Mouse (Mus musculus) urinary bladder, adult 18-20 months (tissue): ENCODE measurements around the gene 2310039H08Rik.

ENCODE experiments used
- DNase-seq, 2 experiments: peaks; one replicate each; pipeline ENCODE4 v3.0.0; 2022; ENCODE audit warnings: low spot score in 2 of 2, mixed read lengths in 2 of 2

The 2310039H08Rik gene

DNA sequence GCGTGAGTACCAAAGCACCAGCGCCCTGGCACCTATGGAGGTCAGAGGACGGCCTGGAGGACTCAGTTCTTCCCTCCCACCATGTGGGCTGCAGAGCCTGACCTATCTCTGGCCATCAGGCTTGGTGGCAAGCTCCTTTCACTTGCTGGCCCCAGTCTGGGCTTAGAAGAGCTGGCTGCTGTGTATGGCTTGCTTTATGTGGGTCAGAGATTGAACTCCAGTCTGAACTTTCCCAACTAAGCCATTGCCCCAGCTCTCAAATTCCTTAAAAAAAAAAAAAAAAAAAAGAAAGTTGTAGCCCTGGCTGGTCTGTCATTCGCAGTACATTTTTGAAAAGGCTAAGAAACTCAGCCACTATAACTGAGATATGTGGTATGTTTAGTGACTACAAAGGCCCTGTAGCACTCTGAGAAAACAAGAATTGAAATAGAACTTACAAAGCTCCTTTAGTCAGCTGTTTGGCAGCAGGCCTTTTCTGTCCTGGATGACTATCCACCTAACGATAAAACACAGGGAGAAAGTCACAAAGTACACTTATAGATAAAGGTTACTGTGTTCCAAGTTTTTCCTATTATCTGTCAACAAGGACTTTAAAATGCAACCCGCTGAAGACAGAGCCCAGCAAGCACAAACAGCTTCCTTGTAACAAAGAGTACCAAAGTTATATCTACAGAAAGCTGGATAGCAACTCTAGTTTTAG, 36.8 kb downstream of the 2310039H08Rik start:
- no peak for DNase-seq

DNA sequence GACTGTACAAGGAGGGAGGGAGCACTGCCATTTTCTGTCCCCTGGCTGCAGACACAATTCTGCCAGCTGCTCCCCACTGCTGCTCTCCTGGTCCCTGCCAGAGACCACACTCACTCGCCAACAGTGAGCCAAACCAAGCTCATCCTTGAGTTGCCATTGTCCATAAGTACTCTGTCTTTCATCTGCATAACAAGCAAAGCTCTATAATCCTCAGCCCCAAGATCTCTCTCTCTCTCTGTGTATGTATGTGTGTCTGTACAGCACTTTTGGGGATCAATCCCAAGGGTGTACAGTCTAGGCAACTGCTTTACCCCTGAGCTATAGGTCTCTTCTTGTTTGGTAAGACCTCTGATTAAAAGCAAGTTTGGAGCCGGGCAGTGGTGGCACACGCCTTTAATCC, 38.2 kb downstream of the 2310039H08Rik start:
- DNase-seq, result no peak

DNA sequence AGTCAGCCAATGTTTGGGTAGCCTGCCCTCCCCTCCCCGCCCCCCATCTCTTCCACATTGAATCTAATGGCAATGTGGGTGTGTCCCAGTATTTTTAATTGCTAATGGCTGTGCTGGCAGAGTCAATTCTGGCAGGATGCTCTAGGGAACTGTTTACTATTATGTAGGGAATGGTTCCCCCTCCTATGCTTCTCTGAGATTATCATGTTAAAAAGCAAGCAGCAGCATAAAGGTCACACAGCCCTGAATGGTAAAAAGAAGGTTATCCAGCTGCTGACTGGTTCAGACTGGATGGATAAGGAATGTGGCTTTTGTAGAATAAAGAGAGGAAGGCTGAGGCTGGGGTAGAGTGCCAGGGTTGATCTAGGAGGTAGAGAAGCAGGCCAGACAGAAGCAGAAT, 40.0 kb downstream of the 2310039H08Rik start:
- DNase-seq, result no peak

DNA sequence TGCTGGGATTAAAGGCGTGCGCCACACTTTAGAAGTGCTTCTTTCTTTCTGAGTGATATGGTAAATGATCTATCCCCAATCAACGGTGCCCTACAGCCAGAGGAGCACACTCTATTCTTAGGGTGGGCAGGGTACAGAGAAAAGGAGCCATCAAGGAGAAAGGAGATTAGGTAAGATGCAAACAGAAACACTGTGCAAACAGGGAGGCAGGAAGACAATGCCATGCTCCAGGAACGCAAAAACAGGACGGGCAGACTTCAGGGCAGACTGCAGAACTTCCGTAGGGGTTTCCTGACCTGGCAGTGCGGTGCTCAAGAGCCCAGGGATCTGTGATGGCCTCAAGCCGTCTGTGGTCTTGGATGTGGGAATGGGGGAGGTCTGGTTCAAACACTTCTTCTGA, 41.2 kb downstream of the 2310039H08Rik start:
- DNase-seq, result no peak

DNA sequence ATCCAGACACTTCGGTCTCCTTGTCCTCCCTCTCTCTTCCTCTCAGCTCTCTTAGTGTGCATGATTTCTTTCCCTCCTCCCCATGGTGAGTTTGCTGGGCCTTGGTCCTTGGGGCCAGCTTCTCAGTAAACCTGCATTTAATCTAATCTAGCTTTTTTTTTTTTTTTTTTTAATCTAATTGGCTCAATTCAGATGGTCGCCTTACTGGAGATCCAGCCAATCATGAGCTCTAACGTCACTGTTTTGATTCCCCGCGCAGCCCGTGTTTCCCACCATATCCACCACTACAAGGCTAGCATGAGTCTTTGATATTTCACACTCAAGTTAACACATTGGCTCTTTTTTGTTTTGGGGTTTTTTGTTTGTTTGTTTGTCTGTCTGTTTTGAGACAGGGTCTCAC, 42.1 kb downstream of the 2310039H08Rik start:
- no peak for DNase-seq

DNA sequence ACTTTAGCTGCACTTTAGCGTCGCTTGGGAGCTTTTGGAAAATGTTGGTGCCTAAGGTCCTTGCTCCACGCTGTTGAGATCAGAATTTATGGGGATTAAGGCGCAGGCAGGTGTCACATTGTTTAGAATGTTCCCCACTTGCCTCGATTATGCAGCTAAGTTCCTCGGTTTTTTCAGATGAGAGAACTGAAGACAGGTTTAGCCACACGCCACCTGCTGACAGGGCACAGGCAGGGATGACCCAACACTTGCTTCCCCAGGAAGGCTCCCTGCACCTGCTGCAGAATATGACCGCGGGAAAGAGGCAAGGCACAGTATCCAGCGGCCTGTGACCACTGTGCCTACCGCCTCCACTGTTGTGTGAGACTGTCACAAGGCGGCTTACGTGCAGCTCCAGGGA, 43.9 kb downstream of the 2310039H08Rik start:
- DNase-seq, result no peak

DNA sequence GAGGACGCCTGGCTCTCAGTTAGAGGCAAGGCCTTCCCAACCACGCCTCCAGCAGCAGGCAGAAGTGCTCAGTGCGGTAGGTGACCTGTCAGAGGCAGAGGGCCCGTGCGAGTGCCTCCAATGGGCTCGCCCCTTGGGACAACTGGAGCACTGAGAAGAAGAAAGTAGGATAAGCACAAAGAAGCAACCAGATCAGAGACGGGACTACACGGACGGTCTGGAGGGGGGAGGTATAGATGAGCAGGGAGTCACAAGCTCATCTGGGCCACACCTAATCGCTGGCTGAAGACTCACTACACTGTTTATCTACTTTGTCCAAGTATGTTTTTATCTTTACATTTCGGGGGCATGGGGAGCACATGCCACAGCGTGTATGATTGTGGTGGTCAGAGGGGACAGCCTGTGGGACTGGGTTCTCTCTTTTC, 45.3 kb downstream of the 2310039H08Rik start:
- no peak for DNase-seq

DNA sequence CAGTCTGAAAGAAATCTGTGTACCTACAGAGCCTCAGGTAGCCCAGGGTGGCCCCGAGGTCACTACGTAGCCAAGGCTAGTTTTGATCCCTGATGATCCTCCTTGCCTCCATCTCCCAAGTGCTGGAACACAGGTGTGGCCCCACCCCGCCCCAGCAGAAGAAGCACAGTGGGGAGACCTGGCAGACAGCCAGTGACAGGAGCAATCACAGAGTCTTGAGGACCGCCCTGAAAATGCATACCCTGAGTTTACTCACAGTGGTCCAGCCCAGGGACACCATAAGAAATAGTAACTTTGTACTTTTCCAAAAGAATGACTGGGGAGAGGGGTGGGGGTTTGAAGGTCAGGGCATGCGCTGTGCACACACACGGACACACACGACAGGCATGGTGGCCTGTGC, 48.2 kb downstream of the 2310039H08Rik start:
- no peak for DNase-seq
